Mouse (Mus musculus): Measurements from ENCODE around the gene Dync1i2.

Gene Dync1i2

DNA sequence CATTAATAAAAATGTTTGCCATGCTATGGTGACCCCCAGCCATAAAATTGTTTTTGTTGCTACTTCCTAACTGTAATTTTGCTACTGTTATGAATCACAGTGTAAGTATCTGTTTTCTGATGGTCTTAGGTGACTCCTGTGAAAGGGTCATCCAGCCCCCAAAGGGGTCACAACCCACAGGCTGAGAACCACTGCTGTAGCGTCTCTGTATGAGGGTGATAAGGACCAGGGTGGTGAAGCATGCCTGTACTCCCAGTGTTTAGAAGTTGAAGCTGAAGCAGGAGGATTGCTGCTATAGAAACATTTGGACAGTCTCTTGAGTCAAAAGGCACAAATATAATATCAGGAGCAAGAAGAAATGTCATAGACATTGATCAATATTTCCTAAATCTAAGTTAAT, 57.8 kb downstream of the Dync1i2 start:
- DNase-seq (ENCODE audit: low spot score) = no peak

DNA sequence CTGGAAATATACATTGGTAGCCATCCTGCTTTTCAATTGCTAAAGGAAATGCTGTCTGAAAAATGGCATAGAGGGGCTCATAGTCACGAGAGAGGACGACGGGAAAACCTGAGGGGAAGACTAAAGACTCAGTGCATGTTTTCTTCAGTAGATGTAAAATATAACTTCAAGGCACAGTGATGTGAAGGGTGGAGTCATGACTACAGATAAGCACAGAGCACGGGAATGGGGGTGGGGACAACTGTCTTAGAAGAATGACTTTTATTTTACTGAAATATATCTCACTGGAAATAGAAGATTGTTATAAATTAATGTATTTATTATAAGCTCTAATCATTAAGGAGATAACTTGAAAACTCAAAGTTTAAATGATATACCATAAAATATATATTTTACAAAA, 58.6 kb downstream of the Dync1i2 start:
- no peak for DNase-seq (ENCODE audit: low spot score)

DNA sequence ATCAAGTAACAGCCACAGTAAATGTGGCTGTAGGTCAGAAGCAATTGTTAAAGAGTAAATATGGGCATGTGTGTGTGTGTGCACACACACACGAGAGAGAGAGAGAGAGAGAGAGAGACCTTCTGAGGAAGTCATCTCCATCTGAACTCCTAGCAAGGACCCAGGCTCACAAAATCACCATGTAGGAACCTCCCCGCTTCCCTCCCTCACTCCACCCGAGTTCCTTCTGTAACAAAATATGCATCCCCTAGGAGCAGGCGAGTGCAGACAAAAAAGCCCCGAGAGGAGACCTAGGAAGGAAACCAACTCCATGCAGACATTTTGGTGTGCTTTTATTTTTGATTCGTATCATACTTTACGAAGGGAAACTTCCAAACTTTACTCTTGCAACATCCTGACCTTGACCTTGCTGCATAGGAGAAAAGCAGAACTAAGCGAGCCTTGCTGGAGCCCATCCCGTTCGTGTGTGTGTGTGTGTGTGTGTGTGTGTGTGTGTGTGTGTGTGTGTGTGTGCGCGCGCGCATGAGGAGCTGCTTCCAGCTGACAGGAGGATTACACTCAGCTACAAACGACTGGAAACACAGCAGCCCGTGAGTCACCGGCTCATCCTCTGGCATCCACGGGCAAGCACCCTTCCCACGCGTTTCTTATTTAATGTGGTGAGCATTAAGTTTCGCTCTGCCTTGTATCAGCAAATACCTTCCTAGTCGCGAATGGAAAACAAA, 62.6 kb downstream of the Dync1i2 start:
- peak; percentile 57 for DNase-seq (ENCODE audit: low spot score)

DNA sequence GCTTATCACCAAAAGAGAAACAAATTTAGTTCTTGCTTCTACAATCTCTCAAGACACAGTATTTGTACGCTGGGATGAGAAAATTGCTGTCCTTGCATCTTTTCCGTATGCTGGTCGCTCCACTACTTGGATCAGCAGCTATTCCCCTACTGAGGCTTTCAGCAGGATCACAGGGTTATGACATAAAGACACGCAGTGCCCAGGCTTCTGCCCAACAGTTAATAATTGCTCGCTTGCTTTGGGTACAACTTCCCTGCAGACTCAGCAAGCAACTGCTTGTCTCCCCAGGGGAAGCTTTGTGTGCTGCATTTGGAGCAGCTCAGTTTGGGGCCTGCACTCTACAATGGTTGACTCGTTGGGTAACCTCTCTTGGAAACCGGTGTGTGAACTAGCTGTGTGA, 64.2 kb downstream of the Dync1i2 start:
- DNase-seq (ENCODE audit: low spot score) = no peak

DNA sequence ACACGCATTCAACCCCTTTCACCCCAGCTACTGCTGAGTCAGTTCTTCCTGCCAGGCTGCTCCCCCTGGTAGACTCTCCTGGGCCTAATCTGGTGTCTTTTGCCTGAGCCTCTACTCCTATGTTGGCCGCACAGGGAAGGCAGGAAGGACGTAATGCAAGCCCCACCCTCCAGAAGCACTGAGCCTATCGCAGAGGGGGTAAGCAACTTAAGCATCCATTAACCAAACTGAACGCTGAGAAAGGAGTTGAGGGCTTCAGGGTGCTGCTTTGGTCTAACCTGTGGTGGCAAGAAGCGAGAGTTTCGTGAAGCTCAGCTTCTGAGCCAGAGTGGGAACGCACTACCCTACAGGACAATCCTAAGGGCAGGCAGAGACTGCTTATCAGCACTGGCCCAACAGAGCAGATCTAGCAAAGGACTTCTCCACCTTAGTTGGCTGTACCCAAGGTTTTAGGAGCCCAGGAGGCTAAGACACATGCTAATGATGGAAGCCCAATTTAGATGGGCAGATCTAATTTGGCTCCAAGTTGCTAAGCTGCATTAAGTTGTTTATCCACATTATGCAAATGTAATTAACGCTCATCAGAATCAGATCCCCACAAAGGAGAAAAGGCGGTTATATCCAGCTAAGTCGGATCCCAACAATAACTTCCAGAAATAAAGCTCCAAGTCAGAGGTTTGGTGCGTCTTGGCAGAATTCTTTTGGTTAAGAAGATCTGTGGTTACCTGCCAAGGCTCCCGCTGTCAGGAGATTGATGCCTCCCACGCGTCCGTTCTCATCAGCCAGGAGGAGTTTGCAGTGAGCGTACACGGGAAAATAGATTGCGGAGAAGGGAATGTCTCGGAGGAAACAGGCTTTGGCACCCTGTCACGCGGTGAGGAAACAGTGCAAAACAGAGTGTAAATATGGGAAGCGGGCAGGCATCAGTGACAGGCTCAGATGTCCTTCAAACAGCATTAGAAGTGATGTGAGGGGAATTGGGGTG, 67.6 kb downstream of the Dync1i2 start:
- peak; percentile 11 for DNase-seq (ENCODE audit: low spot score)

DNA sequence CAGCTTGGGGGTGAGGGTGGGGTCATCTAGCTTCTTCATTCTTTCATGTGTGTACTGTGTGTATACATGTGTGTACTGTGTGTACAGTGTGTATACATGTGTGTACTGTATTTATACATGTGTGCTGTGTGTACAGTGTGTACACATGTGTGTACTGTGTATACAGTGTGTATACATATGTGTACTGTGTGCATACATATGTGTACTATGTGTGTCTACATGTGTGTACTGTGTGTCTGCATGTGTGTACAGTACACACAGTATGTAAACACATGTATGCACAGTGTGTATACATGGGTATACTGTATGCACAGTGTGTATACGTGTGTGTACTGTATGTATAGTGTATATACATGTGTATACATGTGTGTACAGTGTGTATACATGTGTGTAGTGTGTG, 70.5 kb downstream of the Dync1i2 start:
- DNase-seq (ENCODE audit: low spot score) = no peak

DNA sequence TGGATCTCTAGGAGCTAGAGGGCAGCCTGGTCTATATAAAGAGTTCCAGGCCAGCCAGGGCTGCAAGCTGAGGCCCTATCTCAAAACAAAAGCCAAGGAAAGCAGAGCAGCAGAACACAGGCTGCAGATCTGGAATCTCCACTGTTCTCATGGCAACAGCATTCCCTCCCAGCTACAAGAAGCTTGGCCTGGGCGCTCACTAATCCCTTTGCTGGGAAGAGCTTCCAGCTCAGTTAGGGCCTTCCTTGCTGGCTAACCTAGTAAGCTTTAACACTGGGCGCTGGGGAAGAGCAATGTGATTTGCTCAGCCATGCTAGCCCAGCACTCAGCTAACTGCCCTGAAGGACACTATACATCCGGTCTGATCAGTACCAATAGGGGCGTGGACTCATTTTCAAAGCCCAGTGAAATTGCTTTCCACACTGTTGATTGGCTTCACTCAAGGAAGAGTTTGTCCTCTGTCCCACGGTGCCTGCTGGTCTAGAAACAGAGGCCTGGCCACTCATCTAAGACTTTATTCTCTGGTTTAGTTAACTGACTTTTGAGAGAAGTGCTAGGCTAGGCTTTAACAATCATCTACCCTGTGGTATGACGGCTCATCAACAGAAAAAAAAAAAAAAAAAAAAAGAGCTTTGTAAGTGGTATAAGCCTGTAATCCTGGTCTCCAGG, 78.7 kb downstream of the Dync1i2 start:
- DNase-seq (ENCODE audit: low spot score) = no peak

DNA sequence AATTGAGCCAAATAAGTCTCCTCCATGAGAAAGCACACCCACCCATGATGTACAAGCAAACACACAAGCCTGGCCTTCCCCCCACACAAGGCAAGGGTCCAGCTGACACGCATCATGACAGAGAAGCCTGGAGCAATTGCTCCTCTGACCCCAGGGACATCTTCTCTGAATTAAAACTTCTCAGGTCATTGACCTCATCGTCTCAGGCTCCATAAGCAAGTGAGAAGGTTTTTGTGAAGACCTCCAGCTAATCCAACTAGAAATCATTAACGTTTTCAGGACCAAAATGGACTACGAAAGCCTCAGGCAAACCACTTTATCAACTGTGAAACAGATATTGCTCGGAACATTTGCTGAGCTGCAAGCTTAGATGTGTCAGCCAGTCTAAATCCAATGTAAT, 80.1 kb downstream of the Dync1i2 start:
- no peak for DNase-seq (ENCODE audit: low spot score)

DNA sequence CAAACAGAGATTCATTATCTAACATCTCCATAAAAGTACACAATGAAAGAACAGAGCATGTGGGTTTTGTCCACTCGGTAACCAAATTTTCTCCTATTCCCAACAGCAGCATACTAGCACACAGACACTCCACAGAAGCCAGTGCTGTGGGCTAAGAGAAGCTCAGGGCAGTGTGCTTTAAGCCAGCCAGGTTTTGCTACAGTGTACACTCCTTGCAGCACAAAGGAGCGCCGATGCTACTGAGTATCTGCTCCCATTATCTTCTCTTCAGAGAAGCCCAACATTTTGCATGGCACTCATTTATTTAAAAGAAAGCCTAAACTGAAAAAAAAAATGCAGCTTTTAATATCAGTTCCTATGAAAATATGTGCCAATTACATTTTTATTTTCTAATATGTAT, 82.5 kb downstream of the Dync1i2 start:
- no peak for DNase-seq (ENCODE audit: low spot score)

DNA sequence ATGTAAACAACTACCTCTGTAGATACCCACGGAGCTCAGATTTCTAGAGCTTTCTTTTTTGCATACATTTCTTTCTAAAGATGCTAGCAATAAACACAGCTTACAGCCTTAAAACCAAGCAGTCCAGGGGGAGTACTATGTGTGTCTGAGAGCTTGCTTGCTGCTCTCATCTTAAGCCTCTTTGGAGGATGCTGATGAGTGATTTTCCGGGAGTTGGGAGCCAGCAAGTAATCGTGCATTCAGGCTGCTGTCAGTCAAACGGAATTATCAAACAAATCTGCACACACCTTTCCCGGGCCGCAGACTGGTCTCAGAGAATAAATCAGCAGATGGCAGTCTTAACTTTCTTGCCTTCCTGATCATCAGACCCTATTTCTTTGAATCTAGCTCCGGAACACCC, 83.0 kb downstream of the Dync1i2 start:
- DNase-seq (ENCODE audit: low spot score) = no peak

DNA sequence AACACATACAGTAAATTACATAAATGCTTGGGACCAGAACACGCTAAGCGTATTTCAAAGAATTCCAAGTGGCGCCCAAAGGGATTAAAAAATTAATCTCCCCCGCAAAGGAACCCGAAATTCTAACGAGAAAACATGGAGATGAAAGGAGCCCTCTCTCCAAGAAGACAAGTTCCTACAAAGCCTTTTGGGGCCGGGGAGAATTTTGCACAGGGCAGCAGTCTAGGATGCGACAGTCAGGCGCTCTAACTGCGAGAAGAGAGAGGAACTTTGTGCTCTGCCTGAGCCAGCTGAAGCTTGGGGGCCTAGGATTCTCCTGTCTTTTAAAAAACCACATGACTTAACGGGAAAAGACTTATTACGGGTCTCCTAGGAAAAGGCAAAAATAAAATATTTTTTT, 84.3 kb downstream of the Dync1i2 start:
- DNase-seq (ENCODE audit: low spot score) = no peak

DNA sequence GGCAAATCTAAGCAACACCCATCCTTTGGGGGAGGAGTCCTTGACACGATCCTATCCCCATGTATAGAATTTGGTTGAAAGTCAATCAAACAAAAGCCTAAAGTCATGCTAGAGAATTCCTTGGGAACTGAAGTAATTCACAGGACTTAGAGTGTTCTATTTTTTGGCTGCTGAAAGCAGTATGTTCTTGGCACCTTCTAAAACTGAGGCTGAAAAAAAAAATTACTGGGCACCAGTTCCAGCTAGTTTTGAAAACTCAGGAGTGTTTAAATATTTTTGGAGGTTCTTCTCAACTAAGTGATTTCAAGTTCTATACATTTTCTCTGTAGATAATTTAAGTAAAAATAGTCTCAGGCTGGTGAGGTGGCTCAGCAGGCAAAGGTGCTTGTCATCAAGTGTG, 86.0 kb downstream of the Dync1i2 start:
- DNase-seq (ENCODE audit: low spot score) = no peak

DNA sequence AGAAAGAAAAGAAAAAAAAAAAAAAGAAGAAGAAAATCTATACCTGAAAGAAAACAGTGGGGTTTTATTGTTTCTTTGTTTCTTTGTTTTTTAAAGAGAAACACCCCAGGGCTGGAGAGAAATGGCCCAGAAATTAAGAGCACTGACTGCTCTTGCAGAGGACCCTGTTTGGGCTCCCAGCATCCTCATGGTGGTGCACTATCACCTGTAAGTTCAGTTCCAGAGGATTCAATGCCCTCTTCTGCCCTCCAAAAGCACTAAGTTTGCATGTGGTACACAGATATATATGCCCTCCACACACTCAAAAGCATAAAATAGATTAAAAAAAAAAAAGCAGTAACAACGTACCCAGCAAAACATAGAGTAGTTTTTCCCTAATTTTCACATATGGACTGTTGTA, 87.2 kb downstream of the Dync1i2 start:
- no peak for DNase-seq (ENCODE audit: low spot score)

DNA sequence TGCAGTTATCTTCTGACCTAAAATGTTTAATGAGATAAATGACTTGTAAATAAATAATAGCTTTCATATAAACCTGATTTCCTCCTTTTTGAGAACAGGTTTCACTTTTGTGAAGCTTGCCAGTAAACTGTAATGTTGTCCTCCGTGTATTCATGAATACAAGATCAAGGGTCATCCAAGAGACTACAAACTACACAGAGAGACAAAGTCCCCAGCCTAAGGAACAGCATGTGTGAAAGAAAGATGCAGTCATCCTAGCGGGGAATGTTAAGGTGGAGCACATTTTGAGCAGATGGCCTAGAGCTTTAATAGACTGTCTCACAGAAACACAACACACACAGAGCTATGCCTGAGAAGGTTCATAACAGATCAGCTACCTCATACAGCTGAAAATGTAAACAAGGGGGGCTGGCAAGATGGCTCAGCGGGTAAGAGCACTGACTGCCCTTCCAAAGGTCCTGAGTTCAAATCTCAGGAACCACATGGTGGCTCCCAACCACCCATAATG, 90.7 kb downstream of the Dync1i2 start:
- DNase-seq (ENCODE audit: low spot score) = no peak

DNA sequence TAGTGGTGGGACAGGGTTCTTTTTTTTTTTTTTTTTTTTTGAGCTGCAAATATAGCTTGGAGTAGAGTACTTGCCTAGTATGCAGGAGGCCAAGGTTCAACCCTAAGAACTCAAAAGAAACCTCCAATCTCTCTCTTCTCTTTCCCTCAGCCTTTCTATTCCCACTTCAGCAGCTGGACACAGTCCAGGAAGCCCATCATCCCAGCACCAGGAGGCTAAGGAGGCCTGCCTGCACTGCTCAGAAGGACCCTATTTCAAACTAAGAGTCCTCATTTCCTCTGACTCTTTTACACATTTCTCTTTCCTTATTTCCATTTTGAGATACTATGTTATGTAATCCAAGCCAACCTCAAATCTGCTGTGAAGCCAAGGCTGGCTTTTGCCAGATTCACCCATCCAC, 91.7 kb downstream of the Dync1i2 start:
- DNase-seq (ENCODE audit: low spot score) = no peak

DNA sequence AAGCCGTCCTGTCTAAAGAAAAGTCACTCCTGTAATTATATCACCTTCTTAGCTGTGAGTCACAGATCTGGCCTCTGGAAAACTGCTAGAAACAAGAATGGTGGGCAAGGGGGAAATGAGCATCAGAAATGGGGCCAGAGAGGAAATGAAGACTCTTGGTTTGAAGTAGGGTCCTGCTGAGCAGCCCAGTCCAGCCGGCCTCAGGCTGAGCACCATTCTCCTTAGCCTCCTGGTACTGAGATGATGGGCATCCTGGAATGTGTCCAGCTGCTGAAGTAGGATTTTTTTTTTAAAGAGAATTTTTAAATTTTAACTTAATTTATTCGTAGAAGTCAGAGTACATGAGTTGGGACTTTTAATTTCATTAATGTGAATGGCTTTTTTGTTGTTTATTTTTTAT, 93.3 kb downstream of the Dync1i2 start:
- no peak for DNase-seq (ENCODE audit: low spot score)

DNA sequence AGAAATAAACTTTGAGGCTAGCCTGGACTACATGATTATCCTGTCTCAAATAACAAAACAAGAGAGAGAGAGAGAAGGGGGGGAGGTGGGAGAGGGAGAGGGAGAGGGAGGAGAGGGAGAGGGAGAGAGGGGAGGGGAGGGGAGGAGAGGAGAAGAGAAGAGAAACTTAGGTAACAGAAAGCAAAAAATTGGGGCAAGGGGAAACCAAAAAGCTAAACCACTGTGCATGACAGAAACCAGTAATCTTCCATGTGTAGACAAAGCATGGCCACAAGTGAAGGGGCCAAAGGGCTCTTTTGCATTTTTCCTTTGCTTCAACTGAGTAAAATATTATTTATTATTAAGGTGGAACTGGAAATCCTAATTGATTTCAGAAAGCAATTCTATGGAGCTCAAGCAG, 94.9 kb downstream of the Dync1i2 start:
- no peak for DNase-seq (ENCODE audit: low spot score)

DNA sequence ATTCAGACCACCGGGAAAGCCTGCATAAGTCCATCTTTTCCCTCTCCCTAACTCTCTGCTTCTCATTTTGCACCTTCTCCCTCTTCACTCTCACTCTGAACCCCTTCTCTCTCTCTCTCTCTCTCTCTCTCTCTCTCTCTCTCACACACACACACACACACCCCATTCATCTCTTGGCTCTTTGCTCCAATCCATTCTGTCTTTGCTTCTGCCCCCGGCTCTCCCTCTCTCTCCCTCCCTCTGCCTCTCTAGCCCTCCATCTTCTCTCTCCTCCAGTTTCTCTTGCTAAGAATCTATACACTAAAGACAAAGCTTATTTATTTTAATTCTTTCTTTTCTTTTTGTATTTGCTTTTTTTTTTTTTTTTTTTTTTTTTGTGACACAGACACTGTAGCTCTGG, 98.2 kb downstream of the Dync1i2 start:
- DNase-seq (ENCODE audit: low spot score) = no peak

DNA sequence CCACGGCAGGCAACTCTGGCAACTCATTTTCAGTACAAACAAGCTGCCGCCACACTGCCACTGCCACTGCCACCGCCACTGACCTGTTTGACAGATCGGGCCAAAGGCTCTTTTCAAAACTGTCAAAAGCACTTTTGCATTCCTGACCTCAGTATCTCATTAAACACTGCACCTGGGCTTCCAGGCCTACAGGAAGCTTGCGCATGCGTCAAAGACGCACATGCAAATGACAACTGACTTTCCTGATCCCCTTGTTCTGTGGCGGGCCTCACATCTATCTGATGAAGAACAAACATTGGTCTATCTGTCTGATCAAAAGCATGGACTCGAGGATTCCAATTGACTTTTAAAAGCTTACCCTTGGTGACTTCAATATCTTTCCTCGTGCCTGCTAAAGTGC, 100.6 kb downstream of the Dync1i2 start:
- DNase-seq (ENCODE audit: low spot score) = no peak
